Mouse (Mus musculus) neural tube, embryonic 11.5 days (tissue): ENCODE results near the gene Mpst. TPM values are rescaled to one million over a fixed set of nuclear protein-coding genes. Genes with fewer than 3 reads are reported as not detected.
A peak's percentile ranks its signal among the peaks of the same experiment; 100 is the strongest.

Source experiments
- ATAC-seq: fragments of 200-750 bp; cut with Nextera tagmentation; 2 replicates; pipeline ENCODE4 v1.8.0; 2017; ENCODE audit warnings: moderate number of reproducible peaks, mild to moderate bottlenecking, moderate TSS enrichment, moderate library complexity; ENCODE audit not compliant: insufficient read depth, low FRiP score, low TSS enrichment
- DNase-seq: peaks from one replicate; pipeline ENCODE4 v3.0.0-alpha.2; 2015; ENCODE audit warnings: low spot score
- H3K27ac ChIP-seq: fragments of 300-500 bp; sonication (generic); 2 replicates; pipeline ENCODE4 v1.5.1; 2014; ENCODE audit warnings: low read depth, mild to moderate bottlenecking, low read length
- H3K27me3 ChIP-seq: fragments of 300-500 bp; sonication (generic); 2 replicates; pipeline ENCODE4 v1.6.1; 2014; ENCODE audit warnings: mild to moderate bottlenecking, low read length, mixed read lengths; ENCODE audit not compliant: control insufficient read depth, insufficient read depth
- H3K36me3 ChIP-seq: fragments of 300-500 bp; sonication (generic); 2 replicates; pipeline ENCODE4 v1.6.1; 2014; ENCODE audit warnings: mild to moderate bottlenecking, low read length, moderate library complexity, mixed read lengths; ENCODE audit not compliant: control insufficient read depth, insufficient read depth
- H3K4me1 ChIP-seq: fragments of 300-500 bp; sonication (generic); 2 replicates; pipeline ENCODE4 v1.6.1; 2014; ENCODE audit warnings: low read length, mixed read lengths; ENCODE audit not compliant: control insufficient read depth, insufficient read depth
- H3K4me2 ChIP-seq: fragments of 300-500 bp; sonication (generic); 2 replicates; pipeline ENCODE4 v1.6.1; 2014; ENCODE audit warnings: low read depth, mild to moderate bottlenecking, moderate library complexity
- H3K4me3 ChIP-seq: fragments of 300-500 bp; sonication (generic); 2 replicates; pipeline ENCODE4 v1.5.1; 2014; ENCODE audit warnings: low read depth, low read length
- H3K9ac ChIP-seq: fragments of 300-500 bp; sonication (generic); 2 replicates; pipeline ENCODE4 v1.6.1; 2014; ENCODE audit warnings: mild to moderate bottlenecking, low read length
- H3K9me3 ChIP-seq: fragments of 300-500 bp; sonication (generic); 2 replicates; pipeline ENCODE4 v1.6.1; 2016; ENCODE audit warnings: low read length; ENCODE audit not compliant: control insufficient read depth
- WGBS: fragments of 180-500 bp; shearing (Covaris S2); extraction: QIAGEN DNeasy Blood & Tissue Kit; methylation state at CpG from one replicate; pipeline ENCODE4 v1.1.7; 2014; 5-methylcytosine and 5-hydroxymethylcytosine counted together
- polyA plus RNA-seq: library from polyadenylated mRNA; unstranded; fragments of >200 nt; fragmentation: Nextera tagmentation; extraction: Ambion mirVana; gene quantifications from 2 replicates; pipeline ENCODE4 v1.2.1, GENCODE M21; 2014

The Mpst gene
- 1.9 and 2.5 TPM in 2 replicates for polyA plus RNA-seq

- H3K4me2 ChIP-seq, result peak within 1 kb of the TSS; percentile 79
- H3K27me3 ChIP-seq, result peaks cover 32% of the 10 kb centered on the region
- peak; percentile 88 for DNase-seq
- peak; percentile 80 for ATAC-seq
- under 1% methylated on average over 39 of the region's 40 CpGs for WGBS
- peak within 1 kb of the TSS; percentile 41 for H3K4me3 ChIP-seq
- peaks cover 18% of the 10 kb centered on the region for H3K4me1 ChIP-seq
- H3K9me3 ChIP-seq, result no peaks in the 10 kb centered on the region
- no peaks in the 10 kb centered on the region for H3K36me3 ChIP-seq
- H3K9ac ChIP-seq, result peak within 1 kb of the TSS; percentile 68
- peak within 1 kb of the TSS; percentile 70 for H3K27ac ChIP-seq
Observed at GRCm38 (mm10) chr15:78406293-78406934, at the start of gene Mpst. Mpst (plus strand) TSS chr15:78406416.

DNA sequence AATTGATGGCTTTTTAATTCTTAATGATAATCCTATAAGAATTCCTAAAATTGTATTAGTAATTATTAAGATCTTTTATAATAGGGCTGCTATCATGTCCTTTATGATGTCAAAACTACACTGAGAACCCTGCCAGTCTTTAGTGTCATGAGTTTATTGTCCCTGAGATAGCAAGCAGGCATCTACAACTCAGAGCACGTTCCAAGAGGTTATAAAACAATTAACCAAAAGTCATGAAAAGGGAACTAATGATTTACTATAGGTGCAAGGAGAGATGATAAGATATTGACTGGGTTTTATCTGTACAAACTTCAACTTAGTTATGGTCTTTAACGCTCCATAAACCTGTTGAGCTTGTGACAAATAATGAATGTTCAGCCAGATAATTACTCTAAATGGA, 40.3 kb upstream of the Mpst start:
- ATAC-seq (no peak), DNase-seq (no peak)
- Histone ChIP-seq H3K9ac (no peak overlapping the region), H3K4me2 (no peak overlapping the region), H3K27me3 (no peaks in the 10 kb centered on the region), H3K4me1 (no peaks in the 10 kb centered on the region), H3K4me3 (no peak overlapping the region), H3K27ac (no peak overlapping the region), H3K9me3 (no peaks in the 10 kb centered on the region), H3K36me3 (no peaks in the 10 kb centered on the region)
- WGBS, result 50% methylated on average over 2 of the region's 2 CpGs

GRCm38 (mm10) chr15:78366875-78367274, 39.3 kb upstream of the Mpst start:
- WGBS, result 80% methylated on average over 8 of the region's 8 CpGs
- H3K9me3 ChIP-seq, result no peaks in the 10 kb centered on the region
- no peak overlapping the region for H3K9ac ChIP-seq

GRCm38 (mm10) chr15:78367811-78368210, 38.4 kb upstream of the Mpst start:
- no peak overlapping the region for H3K4me3 ChIP-seq
- no peak overlapping the region for H3K27ac ChIP-seq
- DNase-seq, result no peak
- no peaks in the 10 kb centered on the region for H3K9me3 ChIP-seq
- H3K27me3 ChIP-seq, result no peaks in the 10 kb centered on the region
- H3K4me2 ChIP-seq, result no peak overlapping the region
- no peak for ATAC-seq
- H3K9ac ChIP-seq, result no peak overlapping the region
- 54% methylated on average over 3 of the region's 3 CpGs for WGBS
- H3K4me1 ChIP-seq, result no peaks in the 10 kb centered on the region
- no peaks in the 10 kb centered on the region for H3K36me3 ChIP-seq

More at GRCm38 (mm10) chr15:78366875-78367274, 39.3 kb upstream of the Mpst start:
- no peaks in the 10 kb centered on the region for H3K36me3 ChIP-seq
- no peaks in the 10 kb centered on the region for H3K27me3 ChIP-seq
- H3K27ac ChIP-seq, result no peak overlapping the region
- ATAC-seq, result no peak
- no peak for DNase-seq
- no peaks in the 10 kb centered on the region for H3K4me1 ChIP-seq
- H3K4me3 ChIP-seq, result no peak overlapping the region
- no peak overlapping the region for H3K4me2 ChIP-seq

DNA sequence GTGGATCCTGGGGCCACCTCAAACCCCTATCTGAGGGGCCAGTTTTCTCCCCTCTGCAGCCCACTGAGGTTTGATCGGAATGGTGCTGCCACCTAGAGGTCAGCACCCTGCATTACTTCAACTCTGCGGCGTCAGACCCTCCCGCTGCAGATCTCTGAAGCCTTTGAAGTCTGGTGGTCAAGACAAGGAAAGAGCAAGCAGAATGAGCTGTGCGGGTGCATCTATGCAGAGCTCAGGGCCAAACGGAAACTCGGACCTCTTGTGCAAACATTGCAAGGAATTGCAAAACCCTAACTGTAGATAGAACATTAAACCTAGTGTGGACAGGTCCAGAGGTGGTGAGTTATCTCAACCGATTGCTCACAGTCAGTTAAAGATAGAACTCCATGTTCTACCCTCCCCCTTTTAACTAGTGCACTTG, 37.3 kb upstream of the Mpst start:
- Histone ChIP-seq H3K9ac (no peak overlapping the region), H3K4me1 (no peaks in the 10 kb centered on the region), H3K9me3 (no peaks in the 10 kb centered on the region), H3K4me3 (no peak overlapping the region), H3K27ac (no peak overlapping the region), H3K4me2 (no peak overlapping the region), H3K27me3 (no peaks in the 10 kb centered on the region), H3K36me3 (no peaks in the 10 kb centered on the region)
- WGBS, result 16% methylated on average over 8 of the region's 8 CpGs
- no peak for ATAC-seq
- peak; percentile 64 for DNase-seq

GRCm38 (mm10) chr15:78369641-78370040, 36.6 kb upstream of the Mpst start:
- H3K27ac ChIP-seq, result no peak overlapping the region
- 70% methylated on average over 1 of the region's 1 CpGs for WGBS
- no peak for ATAC-seq

DNA sequence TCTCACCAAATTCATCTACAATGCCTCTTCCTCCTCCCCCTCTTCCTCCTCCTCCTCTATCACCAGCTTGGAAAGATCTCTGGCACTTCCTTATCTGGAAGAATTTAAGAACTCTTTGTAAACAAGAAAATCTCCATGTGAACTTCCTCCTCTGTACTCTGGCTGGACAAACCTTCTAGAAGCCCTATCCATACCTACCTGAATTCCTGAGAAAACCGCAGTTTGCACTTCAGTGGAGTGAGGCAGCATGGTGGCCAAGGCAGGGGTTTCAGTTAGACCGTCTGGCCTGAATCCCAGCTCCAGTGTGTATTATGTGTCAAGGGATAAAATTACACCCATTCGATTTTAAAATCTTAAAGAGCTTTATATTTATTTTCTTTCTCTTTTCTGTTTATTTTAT, 33.4 kb upstream of the Mpst start:
- Histone ChIP-seq H3K4me2 (no peak overlapping the region), H3K4me3 (no peak overlapping the region), H3K4me1 (no peaks in the 10 kb centered on the region), H3K36me3 (no peaks in the 10 kb centered on the region), H3K27me3 (no peaks in the 10 kb centered on the region), H3K27ac (no peak overlapping the region), H3K9me3 (no peaks in the 10 kb centered on the region), H3K9ac (no peak overlapping the region)
- WGBS, result 82% methylated on average over 3 of the region's 3 CpGs
- DNase-seq (no peak), ATAC-seq (no peak)

More at GRCm38 (mm10) chr15:78369641-78370040, 36.6 kb upstream of the Mpst start:
- Histone ChIP-seq H3K4me2 (no peak overlapping the region), H3K9ac (no peak overlapping the region), H3K4me1 (no peaks in the 10 kb centered on the region), H3K27me3 (no peaks in the 10 kb centered on the region), H3K36me3 (no peaks in the 10 kb centered on the region), H3K4me3 (no peak overlapping the region), H3K9me3 (no peaks in the 10 kb centered on the region)
- DNase-seq, result no peak

DNA sequence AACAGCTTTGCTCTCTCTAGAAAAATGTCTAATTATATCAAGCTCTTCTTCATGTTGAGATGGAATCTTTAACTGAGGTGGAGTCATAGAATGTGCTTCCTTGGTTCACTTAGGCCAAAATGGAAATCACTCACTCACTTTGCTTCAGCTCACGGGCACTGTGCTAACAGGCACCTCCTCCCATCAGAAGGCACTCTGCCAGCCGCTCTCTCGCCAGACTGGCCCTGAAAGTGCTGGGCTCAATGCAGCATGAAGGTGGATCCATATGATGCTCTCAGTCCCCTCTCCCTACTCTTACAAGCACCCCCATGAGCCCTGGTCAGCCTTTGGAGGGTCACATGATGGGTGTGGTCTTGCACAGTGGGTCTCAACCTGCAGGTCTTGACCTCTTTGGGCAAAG, 32.0 kb upstream of the Mpst start:
- no peaks in the 10 kb centered on the region for H3K27me3 ChIP-seq
- no peak for ATAC-seq
- no peak overlapping the region for H3K9ac ChIP-seq
- H3K4me1 ChIP-seq, result no peaks in the 10 kb centered on the region
- no peaks in the 10 kb centered on the region for H3K9me3 ChIP-seq
- H3K4me3 ChIP-seq, result no peak overlapping the region
- H3K27ac ChIP-seq, result no peak overlapping the region
- no peak overlapping the region for H3K4me2 ChIP-seq
- H3K36me3 ChIP-seq, result no peaks in the 10 kb centered on the region
- no peak for DNase-seq
- 79% methylated on average over 3 of the region's 3 CpGs for WGBS

DNA sequence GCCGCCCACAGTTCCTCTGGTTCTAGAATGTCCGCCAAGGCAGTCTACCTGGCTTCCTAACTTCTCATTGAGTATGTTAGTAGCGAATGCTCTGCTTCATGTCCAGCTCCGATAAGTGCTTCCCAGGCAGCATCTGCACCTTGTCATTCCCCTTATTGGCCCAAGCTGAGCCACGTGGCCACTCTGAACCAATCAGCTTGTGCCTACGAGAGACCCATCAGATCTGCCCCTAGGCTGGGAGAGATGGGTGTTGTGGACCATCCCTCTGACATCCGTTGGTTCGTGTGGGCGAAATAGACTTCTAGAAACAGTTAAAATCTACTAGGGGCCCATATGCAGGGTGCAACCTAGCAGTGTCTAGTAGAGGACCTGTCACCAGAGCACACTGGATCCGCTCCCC, 28.4 kb upstream of the Mpst start:
- Histone ChIP-seq H3K4me1 (no peaks in the 10 kb centered on the region), H3K9ac (no peak overlapping the region), H3K9me3 (no peaks in the 10 kb centered on the region), H3K27me3 (no peaks in the 10 kb centered on the region), H3K4me2 (no peak overlapping the region), H3K27ac (no peak overlapping the region), H3K36me3 (no peaks in the 10 kb centered on the region), H3K4me3 (no peak overlapping the region)
- no peak for ATAC-seq
- 87% methylated on average over 10 of the region's 10 CpGs for WGBS
- DNase-seq, result no peak
